Mouse (Mus musculus) olfactory bulb, adult 2 months (tissue): ENCODE measurements at regions not wholly inside any gene's neighbourhood (a gene's known extent, or its start where the extent isn't known, plus 50 kb on each side); places are given as distances from the start of the nearest gene placed in this dataset.
A peak's percentile ranks its signal among the peaks of the same experiment; 100 is the strongest.

Source experiments
- H3K27ac ChIP-seq: fragments of 200-500 bp; 2 replicates; pipeline ENCODE4 v1.5.1; 2012; ENCODE audit warnings: low read depth, low read length; ENCODE audit not compliant: insufficient read depth
- H3K4me1 ChIP-seq: fragments of 200-500 bp; 2 replicates; pipeline ENCODE4 v1.6.1; 2012; ENCODE audit warnings: low read length; ENCODE audit not compliant: control insufficient read depth, insufficient read depth
- H3K4me3 ChIP-seq: fragments of 200-500 bp; 2 replicates; pipeline ENCODE4 v1.5.1; 2012; ENCODE audit warnings: mild to moderate bottlenecking, low read depth, low read length, moderate library complexity; ENCODE audit not compliant: insufficient read depth
- CTCF ChIP-seq: fragments of 200-500 bp; IDR thresholded peaks from 2 replicates; pipeline ENCODE4 v1.5.1; 2012; ENCODE audit warnings: low read depth, mild to moderate bottlenecking, low read length, moderate library complexity; ENCODE audit not compliant: insufficient read depth
- POLR2A ChIP-seq: fragments of 200-500 bp; IDR thresholded peaks from 2 replicates; pipeline ENCODE4 v1.6.1; 2012; ENCODE audit warnings: mild to moderate bottlenecking, low read depth, low read length, moderate library complexity; ENCODE audit not compliant: insufficient read depth
- WGBS: fragments of 180-500 bp; shearing (Covaris S2); methylation state at CpG from one replicate; pipeline ENCODE4 v1.1.7; 2018; 5-methylcytosine and 5-hydroxymethylcytosine counted together

GRCm38 (mm10) chr6:33117877-33118276 lies 57.8 kb upstream of the Chchd3 start:
- no peaks in the 10 kb centered on the region for H3K4me1 ChIP-seq
- H3K27ac ChIP-seq: no peak overlapping the region
- WGBS: 69% methylated on average over 1 of the region's 1 CpGs
- H3K4me3 ChIP-seq: no peak overlapping the region
- TF ChIP-seq CTCF: no peak

- Histone ChIP-seq H3K4me1 (no peaks in the 10 kb centered on the region), H3K4me3 (no peak overlapping the region), H3K27ac (no peak overlapping the region)
- no peak for TF ChIP-seq CTCF
Observed at GRCm38 (mm10) chr6:33120581-33120980, 60.5 kb upstream of the Chchd3 start.

- Histone ChIP-seq H3K4me3 (no peak overlapping the region), H3K27ac (no peak overlapping the region), H3K4me1 (peaks cover 3% of the 10 kb centered on the region; the same call in 1 of the 2 replicates)
- 27% methylated on average over 8 of the region's 8 CpGs for WGBS
- TF ChIP-seq CTCF: 0 out of 2 replicates have a peak, but pooled peaks have one; percentile 34
- TF ChIP-seq POLR2A: no peak
Observed at GRCm38 (mm10) chr6:33126574-33126973, 66.5 kb upstream of the Chchd3 start.

- WGBS: 71% methylated on average over 7 of the region's 7 CpGs
- H3K4me1 ChIP-seq: no peaks in the 10 kb centered on the region
- TF ChIP-seq CTCF: no peak
- no peak for TF ChIP-seq POLR2A
- H3K4me3 ChIP-seq: no peak overlapping the region
- H3K27ac ChIP-seq: no peak overlapping the region
Observed at GRCm38 (mm10) chr6:33136906-33137305, 76.8 kb upstream of the Chchd3 start.

- Histone ChIP-seq H3K4me1 (no peaks in the 10 kb centered on the region), H3K4me3 (no peak overlapping the region), H3K27ac (no peak overlapping the region)
- WGBS: 64% methylated on average over 8 of the region's 8 CpGs
- TF ChIP-seq CTCF (no peak), POLR2A (no peak)
Observed at GRCm38 (mm10) chr6:33137823-33138222, 77.8 kb upstream of the Chchd3 start.

GRCm38 (mm10) chr6:33166479-33166878 lies 82.4 kb upstream of the Exoc4 start:
- H3K27ac ChIP-seq: no peak overlapping the region
- TF ChIP-seq POLR2A: no peak
- no peak for TF ChIP-seq CTCF
- no peak overlapping the region for H3K4me3 ChIP-seq
- 40% methylated on average over 11 of the region's 11 CpGs for WGBS
- H3K4me1 ChIP-seq: no peaks in the 10 kb centered on the region

- WGBS: 58% methylated on average over 12 of the region's 12 CpGs
- Histone ChIP-seq H3K27ac (no peak overlapping the region), H3K4me3 (no peak overlapping the region), H3K4me1 (no peaks in the 10 kb centered on the region)
- TF ChIP-seq POLR2A (no peak), CTCF (no peak)
Observed at GRCm38 (mm10) chr6:33173606-33174005, 75.3 kb upstream of the Exoc4 start.

GRCm38 (mm10) chr6:33174616-33175015 lies 74.3 kb upstream of the Exoc4 start:
- Histone ChIP-seq H3K4me1 (no peaks in the 10 kb centered on the region), H3K4me3 (no peak overlapping the region), H3K27ac (no peak overlapping the region)
- WGBS: 69% methylated on average over 6 of the region's 6 CpGs
- TF ChIP-seq POLR2A: no peak
- no peak for TF ChIP-seq CTCF

- Histone ChIP-seq H3K4me3 (no peak overlapping the region), H3K27ac (no peak overlapping the region), H3K4me1 (no peaks in the 10 kb centered on the region)
- TF ChIP-seq CTCF (no peak), POLR2A (no peak)
- WGBS: 49% methylated on average over 11 of the region's 11 CpGs
Observed at GRCm38 (mm10) chr6:33189521-33190246, 59.2 kb upstream of the Exoc4 start.

- Histone ChIP-seq H3K4me3 (no peak overlapping the region), H3K27ac (no peak overlapping the region), H3K4me1 (no peaks in the 10 kb centered on the region)
- TF ChIP-seq CTCF (no peak), POLR2A (no peak)
- 89% methylated on average over 3 of the region's 3 CpGs for WGBS
Observed at GRCm38 (mm10) chr6:33193823-33194222, 55.1 kb upstream of the Exoc4 start.
